Mouse (Mus musculus): ENCODE results near the gene S100a1. TPM values are rescaled to one million over a fixed set of nuclear protein-coding genes. Genes with fewer than 3 reads are reported as not detected.

The S100a1 gene
- total RNA-seq, 2 experiments from 2014 or later, result 142 to 154 TPM

DNA sequence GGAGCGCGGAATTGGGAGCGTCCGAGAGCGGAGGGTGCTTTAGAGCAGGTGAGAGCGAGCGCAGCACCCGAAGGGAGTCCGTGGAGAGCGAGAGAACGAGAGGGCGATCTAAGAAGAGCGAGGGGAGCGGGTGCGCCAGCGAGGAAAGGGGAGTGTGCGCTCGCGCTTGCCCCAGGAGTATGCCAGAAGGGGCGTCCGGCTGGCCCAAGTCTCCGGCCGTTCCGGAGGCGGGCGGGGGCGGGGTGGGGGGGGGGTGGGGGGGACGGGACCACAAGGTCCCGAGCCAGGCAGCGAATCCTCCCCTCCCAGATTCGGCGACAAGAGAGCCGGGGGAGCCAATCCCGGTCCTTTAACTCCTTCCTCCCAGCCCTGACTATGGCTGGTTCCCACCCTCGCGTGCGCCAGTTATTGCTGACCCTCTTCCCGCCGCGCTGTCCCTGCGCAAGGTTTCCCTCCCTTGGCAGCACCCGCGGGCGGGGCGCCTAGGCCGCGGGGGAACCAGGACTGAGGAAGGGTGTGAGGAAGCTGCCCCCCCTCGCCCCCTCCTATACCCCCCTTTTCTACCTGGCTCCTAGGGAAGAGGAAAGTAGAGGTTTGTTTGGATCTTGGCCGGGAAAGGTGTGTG lies 48.4 kb downstream of the S100a1 start, which contains the start of gene Npr1:
Npr1 (minus strand) TSS at position 181 of the 625 bp plus-strand sequence.
- peak; percentile 80 to 85 for DNase-seq

GRCm38 (mm10) chr3:90465081-90465685 lies 49.0 kb downstream of the S100a1 start:
- peak; percentile 57 for DNase-seq

- peak; percentile 57 to 74 for DNase-seq
These were observed 49.6 kb downstream of the S100a1 start for GRCm38 (mm10) chr3:90464552-90465080.

GRCm38 (mm10) chr3:90462579-90462978 lies 51.6 kb downstream of the S100a1 start:
- peak in 1 of 2 experiments; percentile 50 for DNase-seq

DNA sequence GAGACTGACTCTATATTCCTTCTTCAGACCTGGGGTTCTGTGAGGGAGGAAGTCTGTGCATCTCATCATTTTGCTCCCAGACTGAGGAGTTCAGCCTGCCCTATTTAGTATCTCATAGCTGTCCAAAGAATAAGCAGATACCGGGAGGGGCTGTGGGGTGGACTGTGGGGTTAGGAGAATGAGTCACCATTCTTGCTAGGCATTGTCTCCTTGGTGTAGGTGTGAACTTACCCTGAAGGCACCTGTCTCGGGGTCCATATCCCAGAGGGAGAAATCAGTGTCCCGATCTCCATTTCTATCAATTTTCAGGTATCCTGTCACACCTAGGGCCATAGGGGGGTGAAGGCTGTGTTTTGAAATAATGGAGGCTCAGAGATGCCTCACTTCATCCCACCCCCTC lies 52.3 kb downstream of the S100a1 start:
- no peak for DNase-seq

Other genes starting within 250 kb of the S100a1 start
- 1 to 10 TPM; 6.2 to 7.3 TPM for gene Dennd4b, start 249.2 kb downstream of the S100a1 start, total RNA-seq (2021)
- 10 to 100 TPM; 62.2 to 66.2 TPM for gene Gatad2b, start 221.2 kb downstream of the S100a1 start, total RNA-seq (2021)
- 100 to 1,000 TPM; 132 to 156 TPM for gene Slc27a3, start 124.5 kb downstream of the S100a1 start, total RNA-seq (2021)
- gene Ints3, start 80.8 kb downstream of the S100a1 start, total RNA-seq (2021), result 10 to 100 TPM; 79.4 to 89.6 TPM
- 100 to 1,000 TPM; 203 to 287 TPM for gene Npr1, start 48.5 kb downstream of the S100a1 start, total RNA-seq (2021)
- gene Ilf2, start 38.3 kb downstream of the S100a1 start, total RNA-seq (2021), result 10 to 100 TPM; 56.9 to 63.7 TPM
- 10 to 100 TPM; 53.3 to 79.3 TPM for gene Snapin, start 23.4 kb downstream of the S100a1 start, total RNA-seq (2021)
- 100 to 1,000 TPM; 115 to 125 TPM for gene Chtop, start 4.9 kb downstream of the S100a1 start, total RNA-seq (2021)
- 10 to 100 TPM; 33.4 to 38.2 TPM for gene S100a13, start within 50 bp of the S100a1 start, total RNA-seq (2021)
- gene S100a14, start 12.5 kb upstream of the S100a1 start, total RNA-seq (2021), result under 1 TPM in 1 of 2 experiments, not detected in 1; 0.53 TPM
- gene S100a16, start 22.9 kb upstream of the S100a1 start, total RNA-seq (2021), result 10 to 100 TPM; 53.5 to 61.2 TPM
- gene S100a3, start 46.2 kb upstream of the S100a1 start, total RNA-seq (2021), result under 1 TPM in 1 of 2 experiments, not detected in 1; 0.46 TPM
- gene S100a2, start 75.9 kb upstream of the S100a1 start, total RNA-seq (2021), result not detected
- gene Gm42674, start 87.5 kb upstream of the S100a1 start, total RNA-seq (2021), result not detected
- 10 to 100 TPM in 1 of 2 experiments, 1 to 10 TPM in 1; 9.0 to 11.5 TPM for gene S100a4, start 89.4 kb upstream of the S100a1 start, total RNA-seq (2021)
- gene S100a5, start 94.1 kb upstream of the S100a1 start, total RNA-seq (2021), result not detected
- gene S100a6, start 98.5 kb upstream of the S100a1 start, total RNA-seq (2021), result 10 to 100 TPM; 42.5 to 68.0 TPM
- gene S100a7a, start 139.6 kb upstream of the S100a1 start, total RNA-seq (2021), result under 1 TPM in 1 of 2 experiments, not detected in 1; 0.33 TPM
- gene S100a8, start 154.6 kb upstream of the S100a1 start, total RNA-seq (2021), result 1 to 10 TPM in 1 of 2 experiments, not detected in 1; 2.2 TPM
- 1 to 10 TPM in 1 of 2 experiments, not detected in 1; 1.8 TPM for gene S100a9, start 181.3 kb upstream of the S100a1 start, total RNA-seq (2021)
- not detected for gene Pglyrp4, start 212.5 kb upstream of the S100a1 start, total RNA-seq (2021)